Mouse (Mus musculus) neural tube, embryonic 14.5 days (tissue): Measurements from ENCODE around the gene Ifi214. TPM values are rescaled to one million over a fixed set of nuclear protein-coding genes. Genes with fewer than 3 reads are reported as not detected.
"Not testable (repeated sequence)": the region's sequence is repeated elsewhere in the genome, so short reads cannot be mapped to it uniquely, and the experiment has no call there.

ENCODE experiments used
- ATAC-seq: fragments of 200-750 bp; cut with Nextera tagmentation; 2 replicates; pipeline ENCODE4 v1.8.0; 2017; ENCODE audit warnings: low read depth, mild to moderate bottlenecking, moderate TSS enrichment, moderate library complexity
- H3K27ac ChIP-seq: fragments of 300-500 bp; sonication (generic); 2 replicates; pipeline ENCODE4 v1.5.1; 2014; ENCODE audit warnings: low read depth, mild to moderate bottlenecking, control low read depth, low read length, moderate library complexity, mixed read lengths
- H3K27me3 ChIP-seq: fragments of 300-500 bp; sonication (generic); 2 replicates; pipeline ENCODE4 v1.6.1; 2014; ENCODE audit warnings: low read length; ENCODE audit not compliant: control insufficient read depth, insufficient read depth
- H3K36me3 ChIP-seq: fragments of 300-500 bp; sonication (generic); 2 replicates; pipeline ENCODE4 v1.6.1; 2014; ENCODE audit warnings: low read length, mixed read lengths; ENCODE audit not compliant: control insufficient read depth, insufficient read depth
- H3K4me1 ChIP-seq: fragments of 300-500 bp; sonication (generic); 2 replicates; pipeline ENCODE4 v1.6.1; 2014; ENCODE audit warnings: low read length; ENCODE audit not compliant: control insufficient read depth, insufficient read depth
- H3K4me2 ChIP-seq: fragments of 300-500 bp; sonication (generic); 2 replicates; pipeline ENCODE4 v1.6.1; 2014; ENCODE audit warnings: mild to moderate bottlenecking, low read depth, low read length, control low read depth
- H3K4me3 ChIP-seq: fragments of 300-500 bp; sonication (generic); 2 replicates; pipeline ENCODE4 v1.5.1; 2014; ENCODE audit warnings: low read depth, low read length, control low read depth, mixed read lengths
- H3K9ac ChIP-seq: fragments of 300-500 bp; sonication (generic); replicated peaks from 2 replicates; pipeline ENCODE4 v1.6.1; 2014; ENCODE audit warnings: low read depth, mild to moderate bottlenecking, control low read depth, low read length, mixed read lengths
- H3K9me3 ChIP-seq: fragments of 300-500 bp; sonication (generic); 2 replicates; pipeline ENCODE4 v1.6.1; 2016; ENCODE audit warnings: low read length; ENCODE audit not compliant: control insufficient read depth
- WGBS: fragments of 180-500 bp; shearing (Covaris S2); extraction: QIAGEN DNeasy Blood & Tissue Kit; methylation state at CpG from one replicate; pipeline ENCODE4 v1.1.7; 2014; 5-methylcytosine and 5-hydroxymethylcytosine counted together
- microRNA-seq: library from miRNA; unstranded; fragments of <30 nt; microRNA quantifications from one replicate; pipeline ENCODE4, GENCODE M21; 2016
- polyA plus RNA-seq: library from polyadenylated mRNA; unstranded; fragments of >200 nt; fragmentation: Nextera tagmentation; extraction: Ambion mirVana; gene quantifications from 2 replicates; pipeline ENCODE4 v1.2.1, GENCODE M21; 2014

The Ifi214 gene
- polyA plus RNA-seq, 1 experiment from 2014 or later, result not detected

- ATAC-seq, H3K4me3 ChIP-seq, H3K4me1 ChIP-seq, H3K4me2 ChIP-seq, H3K9me3 ChIP-seq, H3K36me3 ChIP-seq, H3K27ac ChIP-seq, H3K9ac ChIP-seq, H3K27me3 ChIP-seq: not testable (repeated sequence)
- 89% methylated on average over 3 of the region's 3 CpGs for WGBS
Measured at GRCm38 (mm10) chr1:173481182-173481574, 54.6 kb downstream of the Ifi214 start.

- ATAC-seq, H3K4me1 ChIP-seq, H3K4me3 ChIP-seq, H3K9ac ChIP-seq, H3K36me3 ChIP-seq, H3K27ac ChIP-seq, H3K9me3 ChIP-seq, H3K27me3 ChIP-seq, H3K4me2 ChIP-seq: not testable (repeated sequence)
- WGBS, result 87% methylated on average over 5 of the region's 5 CpGs
Measured at GRCm38 (mm10) chr1:173480399-173481181, 55.2 kb downstream of the Ifi214 start.

Small RNA genes lying within 50 kb of the gene (microRNA-seq; reads per million reads assigned to microRNA genes)
- not detected for gene Gm44481

Other genes with a start within 250 kb of the Ifi214 start
- 34.4 and 35.6 TPM in 2 replicates for gene Ackr1, start 202.2 kb downstream of the Ifi214 start, polyA plus RNA-seq
- 1.1 and 2.7 TPM in 2 replicates for gene Aim2, start 185.1 kb downstream of the Ifi214 start, polyA plus RNA-seq
- gene Cadm3, start 168.3 kb downstream of the Ifi214 start, polyA plus RNA-seq, result 151 and 174 TPM in 2 replicates
- not detected in 2 replicates for gene Ifi206, start 44.9 kb downstream of the Ifi214 start, polyA plus RNA-seq
- gene Ifi213, start 63.3 kb upstream of the Ifi214 start, polyA plus RNA-seq, result not detected in 2 replicates
- gene Ifi209, start 95.0 kb upstream of the Ifi214 start, polyA plus RNA-seq, result not detected in 2 replicates
- gene Ifi208, start 137.7 kb upstream of the Ifi214 start, polyA plus RNA-seq, result not detected in 2 replicates
- gene Ifi207, start 205.8 kb upstream of the Ifi214 start, polyA plus RNA-seq, result 0.57 TPM in 1 of 2 replicates, not detected in the other
- gene Ifi204, start 231.0 kb upstream of the Ifi214 start, polyA plus RNA-seq, result 0.28 and 0.67 TPM in 2 replicates